Mouse (Mus musculus) limb, embryonic 14.5 days (tissue): ENCODE data around the gene Med13l. TPM values are rescaled to one million over a fixed set of nuclear protein-coding genes. Genes with fewer than 3 reads are reported as not detected.

Experiments
- ATAC-seq: fragments of 200-750 bp; cut with Nextera tagmentation; 2 replicates; pipeline ENCODE4 v1.8.0; 2017; ENCODE audit warnings: low read depth, moderate number of reproducible peaks, moderate TSS enrichment; ENCODE audit not compliant: low FRiP score
- DNase-seq: peaks from one replicate; pipeline ENCODE4 v3.0.0-alpha.2; 2015; ENCODE audit warnings: low spot score
- H3K27ac ChIP-seq: fragments of 300-500 bp; sonication (generic); replicated peaks from 2 replicates; pipeline ENCODE4 v1.5.1; 2014; ENCODE audit warnings: low read depth, mild to moderate bottlenecking, low read length, moderate library complexity, mixed read lengths
- H3K27me3 ChIP-seq: fragments of 300-500 bp; sonication (generic); 2 replicates; pipeline ENCODE4 v1.6.1; 2014; ENCODE audit warnings: low read length, mixed read lengths; ENCODE audit not compliant: control insufficient read depth, insufficient read depth
- H3K36me3 ChIP-seq: fragments of 300-500 bp; sonication (generic); 2 replicates; pipeline ENCODE4 v1.6.1; 2014; ENCODE audit warnings: mild to moderate bottlenecking, low read length, moderate library complexity, mixed read lengths; ENCODE audit not compliant: control insufficient read depth, insufficient read depth
- H3K4me1 ChIP-seq: fragments of 300-500 bp; sonication (generic); 2 replicates; pipeline ENCODE4 v1.6.1; 2014; ENCODE audit warnings: antibody characterized with exemption, low read length, mixed read lengths; ENCODE audit not compliant: control insufficient read depth, insufficient read depth
- H3K4me2 ChIP-seq: fragments of 300-500 bp; sonication (generic); replicated peaks from 2 replicates; pipeline ENCODE4 v1.6.1; 2014; ENCODE audit warnings: low read depth, mild to moderate bottlenecking, low read length, moderate library complexity; ENCODE audit not compliant: severe bottlenecking
- H3K4me3 ChIP-seq: fragments of 300-500 bp; sonication (generic); replicated peaks from 2 replicates; pipeline ENCODE4 v1.5.1; 2014; ENCODE audit warnings: low read length
- H3K9ac ChIP-seq: fragments of 300-500 bp; sonication (generic); 2 replicates; pipeline ENCODE4 v1.6.1; 2014; ENCODE audit warnings: mild to moderate bottlenecking, low read depth, low read length, moderate library complexity; ENCODE audit not compliant: severe bottlenecking
- H3K9me3 ChIP-seq: fragments of 300-500 bp; sonication (generic); 2 replicates; pipeline ENCODE4 v1.6.1; 2016; ENCODE audit warnings: low read length; ENCODE audit not compliant: control insufficient read depth
- POLR2A ChIP-seq: fragments of 200-500 bp; IDR thresholded peaks from 2 replicates; pipeline ENCODE4 v1.8.0; 2012; ENCODE audit warnings: inconsistent platforms, mild to moderate bottlenecking, moderate library complexity, borderline replicate concordance; ENCODE audit not compliant: insufficient read depth, insufficient read length; ENCODE audit errors: extremely low read depth
- WGBS: fragments of 180-500 bp; shearing (Covaris S2); extraction: QIAGEN DNeasy Blood & Tissue Kit; methylation state at CpG from one replicate; pipeline ENCODE4 v1.1.7; 2014; 5-methylcytosine and 5-hydroxymethylcytosine counted together
- polyA plus RNA-seq, 2 experiments: library from polyadenylated mRNA; depleted of rRNA in 1 of 2; stranded (reverse) in 1 of 2; unstranded in 1 of 2; fragments of >200 nt; fragmentation: Nextera tagmentation in 1 of 2; extraction: Ambion mirVana in 1 of 2; gene quantifications; 2 replicates each; pipeline versions ENCODE4 v1.2.1 to v1.2.3; 2012 to 2014

The Med13l gene
- polyA plus RNA-seq, 2 experiments = 17.8 to 19.8 TPM

DNA sequence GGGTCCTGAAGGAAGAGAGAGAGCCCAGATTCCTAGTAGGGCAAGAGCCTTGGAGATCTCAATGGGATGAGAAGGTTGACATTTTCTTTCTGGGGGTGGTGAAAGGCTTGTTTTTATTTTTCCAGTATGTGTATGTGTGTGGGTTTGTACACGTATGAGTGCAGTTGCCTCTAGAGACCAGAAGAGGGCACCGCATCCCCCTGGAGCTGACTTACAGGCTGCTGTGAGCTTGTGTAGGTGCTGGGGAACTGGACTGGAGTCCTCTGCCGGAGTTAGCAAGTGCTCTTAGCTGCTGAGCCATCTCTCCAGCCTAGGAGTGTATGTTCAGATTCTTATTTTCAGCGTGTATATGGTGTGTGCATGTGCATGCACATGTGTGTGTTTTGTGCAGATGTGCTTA lies 5.2 kb upstream of the Med13l start:
- Histone ChIP-seq H3K4me3 (no peak overlapping the region), H3K27me3 (no peaks in the 10 kb centered on the region), H3K4me2 (no peak overlapping the region), H3K9me3 (no peaks in the 10 kb centered on the region), H3K27ac (no peak overlapping the region), H3K36me3 (no peaks in the 10 kb centered on the region), H3K9ac (no peak overlapping the region), H3K4me1 (0 out of 2 replicates have a peak, but pooled peaks cover 9% of the 10 kb centered on the region)
- 95% methylated on average over 4 of the region's 4 CpGs for WGBS
- DNase-seq = no peak
- no peak for ATAC-seq
- TF ChIP-seq POLR2A = no peak

DNA sequence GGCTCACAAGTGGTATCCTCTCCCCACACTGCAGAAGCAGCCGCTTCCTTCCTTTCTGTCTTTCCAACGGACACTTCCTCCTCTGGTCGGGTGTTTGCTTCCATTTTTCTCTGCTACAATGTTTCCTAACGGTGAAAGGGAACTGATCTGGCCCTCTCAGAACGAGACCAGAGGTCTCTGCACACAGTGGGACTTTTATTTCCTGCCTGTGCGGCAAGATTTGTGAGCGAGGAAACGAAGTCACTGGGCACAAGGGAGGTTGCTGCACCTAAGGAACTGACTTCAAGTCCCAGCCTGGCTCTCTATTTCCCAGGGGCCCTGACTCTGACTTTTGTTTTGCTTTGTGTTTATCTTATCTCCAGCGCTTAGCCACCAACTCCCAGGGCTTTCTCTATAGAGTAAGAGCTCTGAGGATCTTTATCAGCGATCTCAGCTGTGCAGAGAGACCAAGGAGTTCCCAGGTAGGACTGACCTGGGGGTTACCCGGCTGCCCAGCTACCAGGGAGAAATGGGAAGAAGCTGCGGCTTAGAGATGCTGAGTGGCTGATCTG lies 4.0 kb upstream of the Med13l start:
- no peak for ATAC-seq
- Histone ChIP-seq H3K4me1 (0 out of 2 replicates have a peak, but pooled peaks cover 9% of the 10 kb centered on the region), H3K4me2 (no peak overlapping the region), H3K9ac (no peak overlapping the region), H3K9me3 (no peaks in the 10 kb centered on the region), H3K27me3 (no peaks in the 10 kb centered on the region), H3K36me3 (no peaks in the 10 kb centered on the region), H3K4me3 (no peak overlapping the region), H3K27ac (no peak overlapping the region)
- 40% methylated on average over 12 of the region's 12 CpGs for WGBS
- no peak for TF ChIP-seq POLR2A
- DNase-seq = no peak

DNA sequence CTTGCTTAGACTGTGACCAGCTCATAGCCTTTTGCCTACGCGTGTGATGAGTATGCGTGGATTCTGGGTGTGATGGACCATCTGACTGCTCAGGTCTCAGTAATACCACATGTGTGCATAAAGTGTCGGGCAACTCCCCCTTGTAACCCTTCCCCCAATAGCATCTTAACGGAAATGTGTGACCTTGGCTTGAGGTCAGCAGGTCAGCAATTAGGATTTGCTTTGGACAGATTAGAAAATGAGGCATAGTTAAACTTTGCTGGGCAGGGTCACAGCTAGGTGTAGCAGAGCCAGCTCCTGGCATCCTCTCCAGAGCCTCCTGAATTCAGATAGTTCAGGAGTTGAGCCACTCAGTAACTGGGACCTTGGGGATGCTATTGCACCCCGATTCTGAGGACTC lies 1.6 kb upstream of the Med13l start:
- Histone ChIP-seq H3K4me1 (peaks cover 25% of the 10 kb centered on the region), H3K27me3 (no peaks in the 10 kb centered on the region), H3K4me3 (no peak overlapping the region), H3K36me3 (no peaks in the 10 kb centered on the region), H3K9me3 (no peaks in the 10 kb centered on the region), H3K27ac (0 out of 2 replicates have a peak overlapping the region, but pooled peaks have one; percentile 98), H3K9ac (no peak overlapping the region), H3K4me2 (no peak overlapping the region)
- 69% methylated on average over 6 of the region's 6 CpGs for WGBS
- ATAC-seq = no peak
- TF ChIP-seq POLR2A = no peak
- no peak for DNase-seq

DNA sequence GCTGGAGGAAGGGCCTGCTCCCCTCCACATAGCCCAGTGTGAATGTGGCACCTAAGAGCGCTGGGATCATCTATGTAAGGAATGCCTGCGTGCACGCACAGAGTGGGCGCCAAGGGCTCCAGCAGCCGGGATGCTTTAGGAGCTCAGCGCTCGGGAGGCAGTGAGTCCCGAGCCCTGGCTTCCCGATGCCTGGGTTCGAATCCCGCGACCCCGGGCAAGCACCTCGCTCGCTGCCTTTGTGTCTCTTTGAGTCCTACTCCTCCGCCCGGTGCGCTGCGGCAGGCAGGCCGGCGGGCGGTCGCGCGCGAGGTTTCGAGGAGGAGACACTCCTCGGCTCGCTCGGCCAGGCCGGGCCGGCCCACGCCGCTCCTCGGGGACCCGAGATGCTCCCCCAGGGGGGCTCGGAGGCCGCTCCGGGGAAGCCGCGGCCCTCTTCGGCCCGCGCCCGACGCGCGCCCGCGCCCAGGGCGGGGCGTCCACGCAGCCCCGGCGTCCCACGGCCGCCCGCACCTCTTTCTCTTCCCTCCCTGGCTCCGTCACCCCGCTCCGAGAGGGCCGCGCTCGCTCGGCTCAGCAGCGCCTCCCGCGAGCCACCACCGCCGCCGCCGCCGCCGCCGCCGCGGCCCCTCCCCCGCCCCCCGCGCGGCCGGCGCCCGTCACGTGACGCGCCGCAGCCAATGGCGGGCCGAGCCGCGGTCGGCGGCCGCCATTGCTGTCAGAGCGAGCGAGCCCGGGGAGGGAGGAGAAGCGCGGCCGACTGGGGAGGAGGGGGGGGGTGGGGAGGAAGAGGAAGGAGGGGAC lies 695 bp upstream of the Med13l start:
- peak overlapping the region; percentile 83 for H3K4me2 ChIP-seq
- H3K9me3 ChIP-seq = no peaks in the 10 kb centered on the region
- H3K4me1 ChIP-seq = peaks cover 31% of the 10 kb centered on the region
- 0 out of 2 replicates have a peak, but pooled peaks have one; percentile 37 for TF ChIP-seq POLR2A
- H3K9ac ChIP-seq = peak overlapping the region; percentile 97
- H3K27me3 ChIP-seq = no peaks in the 10 kb centered on the region
- under 1% methylated on average over 48 of the region's 101 CpGs for WGBS
- H3K36me3 ChIP-seq = no peaks in the 10 kb centered on the region
- H3K27ac ChIP-seq = peak overlapping the region; percentile 98
- ATAC-seq (peak; percentile 89), DNase-seq (peak; percentile 85)
- peak overlapping the region; percentile 78 for H3K4me3 ChIP-seq

DNA sequence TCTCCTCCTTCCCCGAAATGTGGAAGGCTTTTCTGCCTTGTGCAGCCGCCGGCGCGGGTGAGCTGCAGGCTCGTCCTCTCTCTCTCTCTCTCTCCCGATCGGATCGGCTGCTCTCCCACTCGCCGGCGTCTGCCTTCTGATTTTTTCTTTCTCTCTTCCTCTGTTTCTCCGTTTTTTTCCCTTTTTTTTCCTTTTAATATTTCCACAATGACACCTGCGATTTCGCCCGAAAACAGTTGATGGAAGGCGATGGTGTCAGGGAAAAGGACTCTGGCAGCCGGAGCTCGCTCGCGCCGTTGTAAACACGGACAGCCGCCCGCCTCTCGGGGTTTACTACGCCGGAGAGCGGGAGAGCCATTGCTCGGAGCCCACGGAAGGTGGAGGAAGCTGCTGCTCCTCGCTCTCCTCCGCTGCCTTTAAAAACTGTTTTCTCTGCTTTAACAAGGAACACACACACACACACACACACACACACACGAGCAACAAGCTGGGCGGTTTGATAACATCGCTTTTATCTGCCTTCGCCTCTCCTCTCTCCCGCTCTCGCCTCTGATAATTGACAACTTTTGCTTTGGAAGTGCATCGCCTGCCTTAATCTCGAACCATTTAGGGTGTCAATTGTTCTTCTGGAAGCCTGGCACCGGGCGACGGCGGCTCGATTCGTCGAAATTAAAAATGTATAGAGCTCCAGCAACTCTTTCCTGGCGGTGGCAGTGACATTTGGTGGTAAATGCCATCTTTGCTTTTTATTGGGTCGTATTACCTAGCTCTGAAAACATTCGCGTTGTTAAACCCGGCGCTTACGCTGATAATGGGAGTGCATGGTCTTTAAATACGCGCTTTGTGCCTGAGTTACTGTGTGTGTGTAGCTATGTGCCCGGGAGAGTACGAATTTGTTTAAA lies 858 bp downstream of the Med13l start:
- Histone ChIP-seq H3K4me3 (peak overlapping the region; percentile 78), H3K27ac (peak overlapping the region; percentile 94), H3K4me1 (peaks cover 43% of the 10 kb centered on the region), H3K27me3 (no peaks in the 10 kb centered on the region), H3K9ac (peak overlapping the region; percentile 97), H3K36me3 (no peaks in the 10 kb centered on the region), H3K9me3 (no peaks in the 10 kb centered on the region), H3K4me2 (peak overlapping the region; percentile 83)
- no peak for TF ChIP-seq POLR2A
- WGBS = under 1% methylated on average over 59 of the region's 59 CpGs
- DNase-seq (peak; percentile 49), ATAC-seq (0 out of 2 replicates have a peak, but pooled peaks have one; percentile 14)
